Mouse (Mus musculus): ENCODE data around the gene Krt31.

- peak; percentile 43 for TF ChIP-seq CTCF (IDR thresholded peaks at IDR 0.05; ENCODE audit: insufficient read depth, low read length)
- no peak for TF ChIP-seq POLR2A (IDR thresholded peaks at IDR 0.05; ENCODE audit: borderline replicate concordance, extremely low read depth, low read depth, low read length)
These were observed 43.7 kb downstream of the Krt31 start for GRCm38 (mm10) chr11:100006624-100007023.
